Mouse (Mus musculus): Measurements from ENCODE around the gene Utp20. TPM values are rescaled to one million over a fixed set of nuclear protein-coding genes. Genes with fewer than 3 reads are reported as not detected.
"Not testable (repeated sequence)": the region's sequence is repeated elsewhere in the genome, so short reads cannot be mapped to it uniquely, and the experiment has no call there.

The Utp20 gene
- polyA plus RNA-seq, 2 experiments, result 6.6 to 6.7 TPM

DNA sequence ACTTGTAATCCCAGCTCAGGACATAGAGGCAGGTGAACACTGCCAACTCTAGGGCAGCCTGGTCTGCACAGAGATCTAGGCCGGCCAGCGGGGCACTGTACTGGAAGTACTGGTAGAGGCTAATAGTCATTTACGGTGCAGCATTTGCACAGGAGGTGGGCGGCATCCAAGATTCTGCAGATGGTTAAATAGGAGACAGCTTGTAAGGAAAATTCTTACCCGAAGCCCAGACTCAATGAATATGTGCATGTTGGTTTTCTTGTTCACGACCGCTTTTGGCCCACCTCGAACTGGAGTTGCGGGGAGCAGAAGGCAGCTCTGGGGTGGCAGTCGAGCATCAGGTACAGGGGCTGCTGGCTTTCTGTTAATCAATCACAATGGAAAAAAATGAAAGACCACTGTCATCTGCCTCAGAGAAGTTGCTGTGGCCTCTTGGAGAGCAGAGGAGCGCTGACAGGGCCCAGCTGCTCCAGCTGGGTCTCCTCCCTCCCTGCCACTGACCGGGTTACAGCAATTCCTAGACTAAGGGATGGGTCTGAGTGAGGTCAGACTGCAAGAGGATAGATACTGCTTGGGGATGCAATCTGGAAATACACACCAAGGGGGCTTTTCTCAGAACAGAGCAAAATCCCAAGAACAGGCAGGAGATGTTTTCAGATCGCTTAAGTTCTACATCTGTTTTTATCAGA is 64.9 kb downstream of the Utp20 start:
- no peaks in the 10 kb centered on the region for H3K4me1 ChIP-seq (replicated peaks; ENCODE audit: control insufficient read depth in 2 of 2, insufficient read depth in 2 of 2, low read length in 1 of 2)
- ATAC-seq (ENCODE audit: insufficient read depth) (no peak), DNase-seq (ENCODE audit: low read depth in 3 of 3, low spot score in 3 of 3) (no peak)
- H3K27ac ChIP-seq, result no peak overlapping the region
- H3K4me2 ChIP-seq (ENCODE audit: low read depth), result no peak overlapping the region
- no peak overlapping the region for H3K9ac ChIP-seq (replicated peaks)
- WGBS (ENCODE audit: insufficient replicate concordance), result 83% methylated on average over 13 of the region's 13 CpGs
- peaks cover 16% of the 10 kb centered on the region for H3K36me3 ChIP-seq (replicated peaks; ENCODE audit: control insufficient read depth, insufficient read depth, low read depth)
- H3K4me3 ChIP-seq (ENCODE audit: insufficient read depth in 1 of 2, low read depth in 2 of 2, low read length in 2 of 2), result no peak overlapping the region
- H3K9me3 ChIP-seq (ENCODE audit: control insufficient read depth, low read length), result no peaks in the 10 kb centered on the region
- TF ChIP-seq EP300 (IDR thresholded peaks at IDR 0.05; ENCODE audit: low read depth) (no peak), CTCF (IDR thresholded peaks at IDR 0.05; ENCODE audit: low read depth) (no peak)
- H3K27me3 ChIP-seq (ENCODE audit: control insufficient read depth, insufficient read depth, low read length), result no peaks in the 10 kb centered on the region

DNA sequence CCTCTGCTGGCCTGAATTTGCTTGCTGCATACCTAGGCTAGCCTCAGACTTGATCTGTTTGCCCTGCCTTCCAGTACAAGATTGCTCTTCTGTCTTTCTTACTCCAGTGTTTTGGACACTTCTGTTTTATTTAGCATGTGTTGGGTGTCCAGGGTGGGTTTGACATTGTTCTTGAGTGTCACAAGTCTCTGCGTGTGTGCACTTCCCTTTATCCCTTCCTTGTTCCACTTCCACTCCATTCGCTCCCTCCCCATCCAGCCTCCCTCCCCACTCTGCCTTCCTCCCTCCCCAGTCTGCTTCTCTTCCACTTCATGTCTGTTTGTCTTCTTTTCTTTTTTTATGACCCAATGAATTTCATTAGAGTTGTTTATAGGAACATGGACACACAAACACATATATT is 85.2 kb downstream of the Utp20 start:
- peaks cover 9% of the 10 kb centered on the region for H3K36me3 ChIP-seq (replicated peaks; ENCODE audit: control insufficient read depth, insufficient read depth, low read depth)
- H3K9me3 ChIP-seq (ENCODE audit: control insufficient read depth, low read length), result no peaks in the 10 kb centered on the region
- no peaks in the 10 kb centered on the region for H3K4me1 ChIP-seq (replicated peaks; ENCODE audit: control insufficient read depth in 2 of 2, insufficient read depth in 2 of 2, low read length in 1 of 2)
- DNase-seq (ENCODE audit: low read depth in 3 of 3, low spot score in 3 of 3) (no peak), ATAC-seq (ENCODE audit: insufficient read depth) (no peak)
- H3K4me2 ChIP-seq (ENCODE audit: low read depth), result no peak overlapping the region
- 70% methylated on average over 2 of the region's 2 CpGs for WGBS (ENCODE audit: insufficient replicate concordance)
- no peaks in the 10 kb centered on the region for H3K27me3 ChIP-seq (ENCODE audit: control insufficient read depth, insufficient read depth, low read length)
- H3K27ac ChIP-seq, result no peak overlapping the region
- H3K4me3 ChIP-seq (ENCODE audit: insufficient read depth in 1 of 2, low read depth in 2 of 2, low read length in 2 of 2), result no peak overlapping the region
- H3K9ac ChIP-seq (replicated peaks), result no peak overlapping the region
- TF ChIP-seq CTCF (IDR thresholded peaks at IDR 0.05; ENCODE audit: low read depth) (no peak), EP300 (IDR thresholded peaks at IDR 0.05; ENCODE audit: low read depth) (no peak)

DNA sequence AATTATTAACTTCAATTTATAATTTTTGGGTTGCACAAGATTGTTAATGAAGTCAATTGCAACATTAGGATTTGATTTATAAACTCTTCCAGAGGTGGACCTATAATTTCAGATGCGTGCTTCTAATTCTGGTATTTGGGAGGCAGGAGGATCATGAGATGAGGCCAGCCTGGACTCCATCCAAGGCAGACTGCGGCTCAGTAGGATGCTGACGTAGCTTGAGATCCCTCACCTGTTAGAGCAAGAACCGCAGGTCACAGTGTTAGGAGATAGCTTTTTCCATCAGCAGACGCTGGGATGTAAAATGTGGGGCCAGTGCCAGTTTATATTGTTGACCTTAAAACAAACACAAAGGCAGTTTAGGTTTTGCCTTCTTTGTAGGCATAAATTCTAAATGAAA is 85.8 kb downstream of the Utp20 start:
- Histone ChIP-seq H3K4me1 (replicated peaks; ENCODE audit: control insufficient read depth in 2 of 2, insufficient read depth in 2 of 2, low read length in 1 of 2) (no peaks in the 10 kb centered on the region), H3K4me3 (ENCODE audit: insufficient read depth in 1 of 2, low read depth in 2 of 2, low read length in 2 of 2) (no peak overlapping the region), H3K27me3 (ENCODE audit: control insufficient read depth, insufficient read depth, low read length) (no peaks in the 10 kb centered on the region), H3K36me3 (replicated peaks; ENCODE audit: control insufficient read depth, insufficient read depth, low read depth) (peaks cover 9% of the 10 kb centered on the region), H3K27ac (no peak overlapping the region), H3K9ac (replicated peaks) (no peak overlapping the region), H3K4me2 (ENCODE audit: low read depth) (no peak overlapping the region), H3K9me3 (ENCODE audit: control insufficient read depth, low read length) (no peaks in the 10 kb centered on the region)
- no peak for ATAC-seq (ENCODE audit: insufficient read depth)
- WGBS (ENCODE audit: insufficient replicate concordance), result 81% methylated on average over 5 of the region's 5 CpGs
- TF ChIP-seq EP300 (IDR thresholded peaks at IDR 0.05; ENCODE audit: low read depth), result no peak
- TF ChIP-seq CTCF (IDR thresholded peaks at IDR 0.05; ENCODE audit: low read depth), result no peak
- DNase-seq (ENCODE audit: low read depth in 3 of 3, low spot score in 3 of 3), result no peak

DNA sequence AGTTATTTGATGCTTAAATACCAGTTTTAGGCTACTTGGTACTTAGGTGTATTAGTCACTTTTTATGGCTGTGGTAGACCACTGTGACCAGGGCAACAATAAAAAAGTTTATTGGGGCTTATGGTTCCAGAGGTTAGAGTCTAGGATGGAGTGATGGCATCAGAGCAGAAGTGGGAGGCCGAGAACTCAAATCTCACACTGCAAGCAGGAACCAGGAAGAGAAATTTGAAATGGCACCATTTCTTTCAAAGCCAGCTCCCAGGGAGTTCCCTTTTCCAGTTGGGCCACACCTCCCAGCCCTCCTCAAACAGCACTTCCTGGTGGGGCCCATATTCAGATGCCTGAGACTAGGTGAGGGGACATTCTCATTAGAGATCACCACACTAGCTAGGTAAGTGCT is 86.8 kb downstream of the Utp20 start:
- no peak overlapping the region for H3K27ac ChIP-seq
- no peaks in the 10 kb centered on the region for H3K9me3 ChIP-seq (ENCODE audit: control insufficient read depth, low read length)
- ATAC-seq (ENCODE audit: insufficient read depth) (no peak), DNase-seq (ENCODE audit: low read depth in 3 of 3, low spot score in 3 of 3) (no peak)
- WGBS (ENCODE audit: insufficient replicate concordance), result 74% methylated on average over 1 of the region's 1 CpGs
- H3K4me1 ChIP-seq (replicated peaks; ENCODE audit: control insufficient read depth in 2 of 2, insufficient read depth in 2 of 2, low read length in 1 of 2), result no peaks in the 10 kb centered on the region
- no peak overlapping the region for H3K4me3 ChIP-seq (ENCODE audit: insufficient read depth in 1 of 2, low read depth in 2 of 2, low read length in 2 of 2)
- H3K4me2 ChIP-seq (ENCODE audit: low read depth), result no peak overlapping the region
- no peak for TF ChIP-seq EP300 (IDR thresholded peaks at IDR 0.05; ENCODE audit: low read depth)
- TF ChIP-seq CTCF (IDR thresholded peaks at IDR 0.05; ENCODE audit: low read depth), result no peak
- no peaks in the 10 kb centered on the region for H3K27me3 ChIP-seq (ENCODE audit: control insufficient read depth, insufficient read depth, low read length)
- peaks cover 9% of the 10 kb centered on the region for H3K36me3 ChIP-seq (replicated peaks; ENCODE audit: control insufficient read depth, insufficient read depth, low read depth)
- H3K9ac ChIP-seq (replicated peaks), result no peak overlapping the region

DNA sequence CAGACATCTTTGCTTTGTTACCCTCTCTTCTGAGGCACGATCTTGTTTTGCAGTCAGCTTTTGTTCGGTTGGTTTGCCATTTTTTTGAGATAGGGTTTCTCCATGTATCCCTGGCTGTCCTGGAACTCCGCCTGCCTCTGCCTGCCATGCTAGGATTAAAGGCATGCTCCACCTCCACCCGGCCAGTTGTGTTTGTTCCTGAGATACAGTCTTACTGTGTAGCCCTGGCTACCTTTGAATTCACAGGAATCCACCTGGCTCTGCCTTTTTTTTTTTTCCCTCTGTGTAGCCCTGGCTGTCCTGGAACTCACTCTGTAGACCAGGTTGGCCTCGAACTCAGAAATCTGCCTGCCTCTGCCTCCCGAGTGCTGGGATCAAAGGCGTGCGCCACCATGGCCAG is 87.5 kb downstream of the Utp20 start:
- H3K27ac ChIP-seq; ATAC-seq (ENCODE audit: insufficient read depth); H3K9ac ChIP-seq (replicated peaks); H3K4me1 ChIP-seq (replicated peaks; ENCODE audit: control insufficient read depth in 2 of 2, insufficient read depth in 2 of 2, low read length in 1 of 2); H3K27me3 ChIP-seq (ENCODE audit: control insufficient read depth, insufficient read depth, low read length); H3K4me2 ChIP-seq (ENCODE audit: low read depth); H3K4me3 ChIP-seq (ENCODE audit: insufficient read depth in 1 of 2, low read depth in 2 of 2, low read length in 2 of 2); H3K9me3 ChIP-seq (ENCODE audit: control insufficient read depth, low read length); DNase-seq (ENCODE audit: low read depth in 3 of 3, low spot score in 3 of 3); H3K36me3 ChIP-seq (replicated peaks; ENCODE audit: control insufficient read depth, insufficient read depth, low read depth): not testable (repeated sequence)
- 78% methylated on average over 8 of the region's 8 CpGs for WGBS (ENCODE audit: insufficient replicate concordance)
